ENCODE assay signal across 8 mouse cellular contexts in the genomic region with DNA sequence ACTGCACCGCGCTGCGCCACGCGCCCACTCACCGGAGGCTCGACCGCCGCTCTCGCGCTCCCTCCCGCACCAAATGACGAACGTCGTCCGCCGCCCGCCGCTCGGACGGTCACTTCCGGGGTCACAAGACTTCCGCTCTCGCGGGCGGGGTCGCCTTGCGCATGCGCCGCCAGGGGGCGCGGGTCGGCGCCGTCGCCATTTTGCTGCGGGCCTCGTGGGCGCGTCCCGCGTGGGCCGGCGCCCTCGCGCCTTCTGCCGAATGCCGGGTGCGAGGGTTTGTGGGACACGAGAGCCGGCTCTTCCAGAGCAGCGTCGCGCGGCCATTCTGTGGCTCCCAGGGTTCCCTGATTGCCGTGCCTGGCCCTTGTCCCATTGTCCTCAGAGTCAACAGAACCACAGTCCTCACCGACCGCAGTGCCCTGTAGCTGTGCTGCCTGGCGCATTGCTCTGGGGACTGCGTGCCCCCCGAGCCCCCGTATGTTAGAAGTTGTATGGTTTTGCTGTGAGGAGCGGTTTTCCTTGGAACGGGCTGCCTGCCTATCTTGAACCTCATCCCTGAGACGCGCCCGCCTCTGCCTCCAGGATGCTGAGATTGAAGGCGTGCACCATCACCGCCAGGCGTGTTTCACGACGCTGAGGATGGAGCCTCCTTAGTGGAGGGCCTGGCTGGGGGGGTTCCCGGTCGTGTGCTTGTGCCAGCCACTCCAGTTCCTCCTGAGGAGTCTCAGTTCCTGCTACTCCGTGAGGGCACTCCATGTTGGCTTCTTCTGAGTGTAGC. TPM values are rescaled to one million over a fixed set of nuclear protein-coding genes. Genes with fewer than 3 reads are reported as not detected.
DNase-seq lines count a peak whose midpoint lies in the region; ATAC-seq and TF ChIP-seq lines count a peak whose summit lies in the region.

A gene (minus strand): TSS at position 135 of the 778 bp plus-strand sequence.

- H3K4me1 ChIP-seq in erythroblast, embryonic 14.5 days (ENCODE audit: control insufficient read depth): peaks cover 46% of the 10 kb centered on the region
- H3K4me1 ChIP-seq in heart, embryonic 12.5 days (replicated peaks): peaks cover 30% of the 10 kb centered on the region
- peaks cover 12% of the 10 kb centered on the region for H3K4me1 ChIP-seq in kidney, postnatal 0 days (replicated peaks; ENCODE audit: insufficient read depth, low read length)
- peaks cover 26% of the 10 kb centered on the region for H3K4me1 ChIP-seq in liver, adult 2 months (ENCODE audit: control insufficient read depth, insufficient read depth, low read length)

- H3K27me3 ChIP-seq in erythroblast, embryonic 14.5 days (ENCODE audit: control insufficient read depth): no peaks in the 10 kb centered on the region
- H3K27me3 ChIP-seq in heart, embryonic 12.5 days (replicated peaks): no peaks in the 10 kb centered on the region
- no peaks in the 10 kb centered on the region for H3K27me3 ChIP-seq in kidney, postnatal 0 days (ENCODE audit: insufficient read depth, low read length)
- H3K27me3 ChIP-seq in liver, adult 2 months (ENCODE audit: control insufficient read depth, insufficient read depth, low read length): no peaks in the 10 kb centered on the region
- no peaks in the 10 kb centered on the region for H3K27me3 ChIP-seq in myocyte (ENCODE audit: control insufficient read depth, insufficient read depth, insufficient read length)

- H3K9me3 ChIP-seq in erythroblast, embryonic 14.5 days (ENCODE audit: control insufficient read depth, low read length): peaks cover 3% of the 10 kb centered on the region; the same call in 1 of the 2 replicates
- H3K9me3 ChIP-seq in heart, embryonic 12.5 days (replicated peaks): no peaks in the 10 kb centered on the region; the same call in 1 of the 2 replicates
- H3K9me3 ChIP-seq in kidney, postnatal 0 days (replicated peaks; ENCODE audit: low read length): no peaks in the 10 kb centered on the region

- peak within 1 kb of the TSS; percentile 93 for H3K27ac ChIP-seq in heart, embryonic 12.5 days (ENCODE audit: poor library complexity, severe bottlenecking)
- peak within 1 kb of the TSS; percentile 96 for H3K27ac ChIP-seq in kidney, postnatal 0 days
- H3K27ac ChIP-seq in liver, adult 2 months (replicated peaks; ENCODE audit: insufficient read depth, low read depth, low read length): peak within 1 kb of the TSS; percentile 100

- TF ChIP-seq POLR2A in liver, adult 2 months (IDR thresholded peaks at IDR 0.05; ENCODE audit: extremely low read depth, insufficient read depth, low read length): peak; percentile 84
- TF ChIP-seq POLR2A in myocyte (IDR thresholded peaks at IDR 0.05; ENCODE audit: insufficient read length, low read depth): peak; percentile 87

- 4% methylated on average over 73 of the region's 75 CpGs for WGBS in heart, embryonic 12.5 days
- WGBS in kidney, postnatal 0 days: 7% methylated on average over 68 of the region's 75 CpGs
- WGBS in liver, adult 2 months: 3% methylated on average over 74 of the region's 75 CpGs

- TF ChIP-seq CTCF in kidney, postnatal 0 days (IDR thresholded peaks at IDR 0.05; ENCODE audit: low read depth): peak; percentile 51
- TF ChIP-seq CTCF in liver, adult 2 months (IDR thresholded peaks at IDR 0.05; ENCODE audit: low read depth, low read length): peak; percentile 46

- H3K4me2 ChIP-seq in heart, embryonic 12.5 days: peak within 1 kb of the TSS; percentile 91
- peak within 1 kb of the TSS; percentile 94 for H3K4me2 ChIP-seq in kidney, postnatal 0 days (ENCODE audit: low read length)
- H3K4me2 ChIP-seq in myocyte (ENCODE audit: low read depth): peak within 1 kb of the TSS; percentile 100

- DNase-seq in B cell, adult 2 months: peak; percentile 90 to 93
- DNase-seq in brain, adult 2 months (ENCODE audit: low read depth, low spot score): peak; percentile 94
- peak; percentile 86 for DNase-seq in kidney, postnatal 0 days (ENCODE audit: low spot score)
- DNase-seq in liver, adult 2 months (ENCODE audit: extremely low read depth, low read depth, low spot score): peak; percentile 52
- DNase-seq in spleen, postnatal 4 days (ENCODE audit: low spot score in 2 of 2): peak; percentile 87 to 94

- H3K79me2 ChIP-seq in liver, adult 2 months (ENCODE audit: control insufficient read depth, insufficient read depth, low read length): peaks cover 14% of the 10 kb centered on the region; the same call in 1 of the 2 replicates
- peaks cover 25% of the 10 kb centered on the region for H3K79me2 ChIP-seq in myocyte (ENCODE audit: control insufficient read depth, insufficient read depth)

- H3K9ac ChIP-seq in heart, embryonic 12.5 days: peak within 1 kb of the TSS; percentile 98
- H3K9ac ChIP-seq in kidney, postnatal 0 days (ENCODE audit: low read depth, low read length): peak within 1 kb of the TSS; percentile 97
- peak within 1 kb of the TSS; percentile 96 for H3K9ac ChIP-seq in liver, adult 2 months (ENCODE audit: low read depth, low read length)

- peaks cover 61% of the 10 kb centered on the region for H3K36me3 ChIP-seq in erythroblast, embryonic 14.5 days (ENCODE audit: control insufficient read depth)
- peaks cover 66% of the 10 kb centered on the region for H3K36me3 ChIP-seq in heart, embryonic 12.5 days
- peaks cover 31% of the 10 kb centered on the region for H3K36me3 ChIP-seq in kidney, postnatal 0 days (ENCODE audit: insufficient read depth, low read length)
- no peaks in the 10 kb centered on the region; the same call in 1 of the 2 replicates for H3K36me3 ChIP-seq in liver, adult 2 months (ENCODE audit: control insufficient read depth, insufficient read depth, low read length)
- H3K36me3 ChIP-seq in myocyte (ENCODE audit: control insufficient read depth, insufficient read depth): peaks cover 23% of the 10 kb centered on the region

- peak within 1 kb of the TSS; percentile 90 for H3K4me3 ChIP-seq in erythroblast, embryonic 14.5 days (replicated peaks)
- H3K4me3 ChIP-seq in heart, embryonic 12.5 days: peak within 1 kb of the TSS; percentile 92
- peak within 1 kb of the TSS; percentile 91 for H3K4me3 ChIP-seq in kidney, postnatal 0 days (replicated peaks; ENCODE audit: low read depth, low read length)
- peak within 1 kb of the TSS; percentile 87 for H3K4me3 ChIP-seq in liver, adult 2 months (ENCODE audit: insufficient read depth, low read depth, low read length)
- peak within 1 kb of the TSS; percentile 99 for H3K4me3 ChIP-seq in myocyte

- H3ac ChIP-seq in myocyte (ENCODE audit: control insufficient read depth, insufficient read length): peak within 1 kb of the TSS; percentile 90

- ATAC-seq in heart, embryonic 12.5 days (ENCODE audit: insufficient number of reproducible peaks, low FRiP score): peak; percentile 67
- ATAC-seq in kidney, postnatal 0 days (replicated peaks; ENCODE audit: low FRiP score, low read depth): peak; percentile 18; the same call in 1 of the 2 replicates

TF ChIP-seq in myocyte, 11 proteins besides CTCF, POLR2A, EP300 and RAD21:
- TF ChIP-seq POLR2AphosphoS2 (IDR thresholded peaks at IDR 0.05; ENCODE audit: insufficient read length, low read depth) (peak; percentile 95), SRF (IDR thresholded peaks at IDR 0.05; ENCODE audit: control insufficient read depth, insufficient read length, low read depth) (no peak), TCF12 (IDR thresholded peaks at IDR 0.05; ENCODE audit: insufficient read depth, poor library complexity, severe bottlenecking) (no peak), MYOD1 (IDR thresholded peaks at IDR 0.05; ENCODE audit: control insufficient read depth in 1 of 3, insufficient read length in 2 of 3, low read depth in 2 of 3) (peak in 1 of 3 experiments; percentile 5), MAX (IDR thresholded peaks at IDR 0.05; ENCODE audit: low read depth) (peak; percentile 61), USF1 (IDR thresholded peaks at IDR 0.05; ENCODE audit: low read depth) (no peak)

RNA-seq across cellular contexts. Expression of the gene that starts here (rescaled TPM):
- 52.3 and 59.5 TPM in 2 replicates for polyA plus RNA-seq in erythroblast, embryonic 14.5 days (2012)
- polyA plus RNA-seq in heart, embryonic 12.5 days (2016; fragmentation: Nextera tagmentation; extraction: Ambion mirVana): 422 and 442 TPM in 2 replicates
- 444 and 506 TPM in 2 replicates for polyA plus RNA-seq in kidney, postnatal 0 days (2015; fragmentation: Nextera tagmentation; extraction: Ambion mirVana)
- 14.9 and 22.3 TPM in 2 replicates for total RNA-seq in liver, adult 2 months (2014; rRNA removed)
- polyA plus RNA-seq in liver, adult 2 months (2012; rRNA removed): 142 and 188 TPM in 2 replicates
- 837 TPM for polyA plus RNA-seq in myocyte (2012; fragmentation: generic; extraction: Trizol)

Comparison
In these comparisons a context has a peak if more than half of its experiments do, and no peak if none do; other contexts are left out.
1. Peak in every context shown above with its lines: DNase-seq, ATAC-seq, H3K4me3 ChIP-seq and H3K27ac ChIP-seq.